Mouse (Mus musculus) telencephalon, adult 2 months (tissue): ENCODE results near the gene D8Ertd738e.
"Not testable (repeated sequence)": the region's sequence is repeated elsewhere in the genome, so short reads cannot be mapped to it uniquely, and the experiment has no call there.

Source experiments
- DNase-seq: peaks from one replicate; pipeline ENCODE4 v3.0.0-alpha.2; 2011; ENCODE audit warnings: low read depth, low spot score

D8Ertd738e gene

DNA sequence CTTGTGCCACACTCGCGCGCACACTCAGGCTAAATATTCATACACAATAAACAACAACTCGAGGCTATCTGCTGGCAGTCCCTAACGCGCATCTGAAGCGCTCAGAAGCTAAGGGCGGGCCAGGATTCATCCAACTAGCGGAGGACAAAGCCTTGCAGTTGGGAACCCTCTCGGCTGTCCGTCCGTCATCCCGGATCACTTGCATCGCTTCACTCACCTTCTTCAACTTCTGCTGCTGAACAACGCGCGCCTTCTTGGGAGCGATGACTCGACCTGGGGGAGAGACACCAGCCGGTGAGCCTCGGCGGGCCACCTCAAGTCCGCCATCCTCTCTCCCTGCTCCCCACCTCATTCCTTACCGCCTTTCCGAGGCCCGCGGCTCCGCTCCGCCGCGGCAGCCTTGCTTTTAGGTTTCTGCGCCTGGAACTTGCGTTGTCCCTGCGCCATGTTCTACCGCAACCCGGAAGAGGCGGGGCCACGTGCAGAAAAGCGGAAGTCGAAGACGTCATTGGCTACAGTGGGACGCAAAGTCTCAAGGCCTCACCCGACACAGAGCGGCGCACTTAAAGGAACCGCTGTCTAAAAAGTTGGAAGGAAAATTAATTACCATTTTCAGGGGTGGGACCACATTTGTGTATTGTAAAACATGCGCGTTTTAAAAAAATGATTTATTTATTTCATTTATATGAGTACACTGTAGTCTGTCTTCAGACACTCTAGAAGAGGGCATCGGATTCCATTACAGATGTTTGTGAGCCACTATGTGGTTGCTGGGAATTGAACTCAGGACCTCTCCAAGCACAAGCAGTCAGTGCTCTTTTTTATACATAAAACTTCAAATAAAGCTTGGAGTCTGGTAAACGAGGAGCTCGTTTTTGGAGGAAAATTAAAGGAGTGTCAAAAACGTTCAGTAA lies at the start of gene D8Ertd738e:
TSS of gene D8Ertd738e (minus strand) at position 463 of the 914 bp plus-strand sequence.
- peak; percentile 94 for DNase-seq

DNA sequence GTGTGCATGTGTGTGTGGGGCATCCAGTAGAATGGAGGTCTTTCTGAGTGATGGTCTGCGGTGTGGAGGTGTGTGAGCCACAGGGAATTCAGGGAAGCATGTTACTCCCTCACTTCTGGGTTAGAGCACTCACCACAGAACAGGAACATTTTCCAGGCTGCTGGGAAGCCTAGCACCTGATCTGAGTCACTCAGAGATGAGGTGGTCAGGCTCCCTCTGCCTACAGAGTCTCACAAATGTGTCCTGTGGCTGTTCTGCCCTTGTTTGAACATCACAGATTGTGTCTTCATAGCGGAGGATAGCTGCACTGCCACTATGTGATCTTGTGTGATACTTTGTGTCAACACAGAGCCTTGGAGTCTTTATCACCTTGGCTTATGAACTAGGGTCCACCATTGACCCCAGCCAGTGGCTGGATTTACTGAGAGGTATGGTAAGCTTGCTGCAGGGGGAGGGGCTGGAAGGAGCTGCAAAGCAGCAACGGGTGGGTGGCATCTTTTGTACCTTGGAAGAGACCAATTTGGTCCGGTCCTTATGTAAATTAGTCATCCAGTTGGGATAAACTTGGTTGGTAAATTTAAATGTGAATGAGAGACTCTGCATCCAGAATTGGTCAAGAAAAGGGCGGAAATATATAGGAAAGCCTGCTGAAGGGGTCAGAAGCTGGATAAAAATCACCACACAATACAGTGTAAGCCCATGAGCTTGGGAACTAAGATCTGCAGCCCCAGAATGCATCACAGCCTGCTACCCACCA lies 47.7 kb upstream of the D8Ertd738e start:
- no peak for DNase-seq

DNA sequence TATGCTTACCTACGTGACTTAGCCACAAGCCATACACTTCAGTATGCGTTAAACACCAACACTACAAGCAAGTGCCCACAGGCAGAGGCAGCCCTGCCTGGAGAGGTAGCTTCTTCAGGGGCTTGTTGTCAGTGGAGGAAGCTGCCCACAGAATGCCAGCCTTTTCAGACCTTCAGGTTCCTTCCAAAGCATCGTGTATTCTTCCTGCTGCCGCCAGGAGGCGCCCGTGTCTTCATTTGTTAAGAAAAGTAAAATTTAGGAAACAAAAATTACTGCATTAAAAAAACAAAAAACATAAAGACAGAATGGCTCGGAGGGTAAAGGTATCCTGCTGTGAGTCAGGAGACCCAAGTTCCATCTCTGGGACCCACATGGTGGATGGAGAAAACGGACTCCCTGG lies 42.2 kb upstream of the D8Ertd738e start:
- peak; percentile 51 for DNase-seq

DNA sequence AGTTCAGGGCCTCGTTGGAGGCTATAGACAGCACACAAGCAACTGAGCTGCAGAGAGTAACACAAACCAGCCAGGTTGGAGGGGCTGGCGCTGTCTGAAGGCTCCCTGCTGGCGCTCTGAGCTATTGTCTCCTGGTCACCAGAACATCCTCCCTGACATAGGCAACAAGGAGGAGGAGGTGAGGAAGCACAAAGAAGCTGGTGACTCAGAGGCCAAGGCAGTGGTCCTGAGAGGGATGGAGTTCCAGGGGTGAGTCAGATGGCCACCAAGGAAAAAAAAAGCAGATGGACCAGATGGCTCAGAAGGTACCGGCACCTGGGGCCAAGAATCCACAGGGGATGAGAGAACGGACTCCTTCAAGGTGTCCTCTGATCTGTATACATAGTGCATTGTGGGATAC lies 41.6 kb upstream of the D8Ertd738e start:
- DNase-seq, result no peak

DNA sequence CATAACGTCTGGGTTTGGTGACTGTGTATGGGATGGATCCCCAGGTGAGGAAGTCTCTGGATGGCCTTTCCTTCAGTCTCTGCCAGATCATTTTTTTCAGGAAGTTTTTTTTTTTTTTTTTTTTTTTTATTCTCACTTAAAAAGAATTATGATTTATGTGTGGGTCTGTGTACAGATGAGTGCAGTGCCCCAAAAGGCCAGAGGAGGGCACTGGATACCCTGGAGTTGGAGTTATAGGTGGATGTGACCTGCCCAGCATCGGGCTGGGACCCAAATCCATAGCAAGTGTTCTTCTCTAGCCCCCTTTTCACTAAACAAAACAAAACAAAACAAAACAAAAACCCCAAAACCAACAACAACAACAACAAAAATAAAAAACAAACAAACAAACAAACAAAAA lies 39.4 kb upstream of the D8Ertd738e start:
- no peak for DNase-seq

DNA sequence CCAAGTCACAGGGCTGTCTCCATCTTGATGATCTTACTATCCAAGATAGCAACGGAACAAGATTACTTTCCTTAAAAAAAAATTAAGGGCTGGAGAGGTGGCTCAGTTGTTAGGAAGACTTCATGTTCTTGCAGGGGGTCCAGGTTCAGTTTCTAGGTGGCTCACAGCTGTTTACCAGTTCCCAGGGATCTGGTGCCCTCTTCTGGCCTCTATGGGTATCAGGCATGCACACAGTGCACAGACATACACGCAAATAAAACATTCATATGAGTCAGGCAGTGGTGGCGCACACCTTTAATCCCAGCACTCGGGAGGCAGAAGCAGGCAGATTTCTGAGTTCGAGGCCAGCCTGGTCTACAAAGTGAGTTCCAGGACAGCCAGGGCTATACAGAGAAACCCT lies 36.1 kb upstream of the D8Ertd738e start:
- DNase-seq, result not testable (repeated sequence)

DNA sequence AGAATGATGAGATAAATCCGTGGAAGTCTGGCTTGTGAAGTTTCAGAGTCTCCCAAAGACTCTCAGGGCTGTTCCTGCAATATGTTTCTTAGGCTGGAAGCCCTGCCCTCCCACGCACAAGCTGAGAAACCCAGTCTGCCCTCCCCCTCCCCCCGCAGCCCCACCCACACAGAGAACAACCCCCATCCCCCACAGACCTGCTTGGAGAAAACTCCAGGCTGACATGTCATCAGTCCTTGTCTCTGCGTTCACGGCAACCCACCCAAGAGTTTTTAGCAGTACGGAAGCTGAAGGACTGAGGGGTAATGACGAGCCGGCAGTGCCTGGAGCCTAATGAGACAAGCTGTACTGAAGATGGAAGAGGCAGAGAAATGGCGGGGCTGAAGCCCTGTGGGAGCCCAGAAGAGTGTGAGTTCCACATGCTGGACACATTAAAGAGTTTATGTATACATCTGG lies 35.1 kb upstream of the D8Ertd738e start:
- DNase-seq, result peak; percentile 60

DNA sequence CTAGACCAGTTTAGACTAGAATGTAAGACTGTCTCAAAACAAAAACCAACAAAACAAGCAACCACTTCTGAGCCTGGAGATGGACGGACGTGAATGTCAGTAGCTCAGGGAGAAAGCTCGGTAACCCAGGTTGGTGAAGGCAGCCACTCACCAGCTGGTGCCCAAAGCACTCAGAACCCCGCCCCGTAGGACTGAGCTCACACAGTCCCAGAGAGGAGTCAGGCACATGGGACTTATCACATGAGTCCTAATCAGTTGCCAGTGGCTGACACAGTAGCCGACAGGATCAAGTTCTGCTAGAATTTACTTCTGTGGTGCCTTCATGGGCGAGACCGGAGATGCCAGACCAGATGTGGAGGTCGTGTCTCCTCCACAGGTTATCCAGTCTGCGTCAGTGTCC lies 31.3 kb upstream of the D8Ertd738e start:
- no peak for DNase-seq

DNA sequence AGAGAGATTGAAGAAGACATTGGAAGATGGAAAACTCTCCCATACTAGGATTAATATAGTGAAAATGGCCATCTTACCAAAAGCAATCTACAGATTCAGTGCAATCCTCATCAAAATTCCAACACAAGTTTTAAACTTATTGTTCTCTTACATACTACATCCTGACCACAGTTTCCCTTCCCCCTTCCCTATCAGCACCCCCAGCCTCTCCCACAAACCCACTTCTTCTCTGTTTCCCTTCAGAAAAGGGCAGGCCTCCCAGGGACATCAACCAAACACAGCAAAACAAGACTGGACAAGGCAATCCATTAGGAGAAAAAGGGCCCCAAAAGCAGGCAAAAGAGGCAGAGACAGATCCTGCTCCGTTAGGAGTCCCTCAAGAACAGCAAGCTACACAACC lies 26.9 kb upstream of the D8Ertd738e start:
- DNase-seq, result no peak

DNA sequence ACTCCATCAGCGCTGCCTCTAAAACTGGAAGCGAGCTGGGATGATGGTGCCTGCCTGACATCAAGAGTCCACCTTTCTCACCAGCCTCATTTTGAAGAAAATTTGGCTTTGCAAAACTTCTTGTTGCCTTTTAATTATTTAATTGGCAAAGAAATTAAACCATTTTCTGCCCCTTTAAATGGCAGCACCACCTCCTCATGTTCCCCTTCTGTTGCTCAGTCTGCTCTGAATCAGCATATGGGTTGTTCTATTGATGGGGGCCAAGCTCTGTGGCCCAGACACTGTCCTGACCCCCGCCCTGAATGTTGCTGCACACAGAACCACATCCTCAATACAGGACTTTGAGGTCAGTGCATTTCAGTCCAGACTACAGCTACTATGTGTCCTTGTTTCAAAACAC lies 24.4 kb upstream of the D8Ertd738e start:
- DNase-seq, result no peak

DNA sequence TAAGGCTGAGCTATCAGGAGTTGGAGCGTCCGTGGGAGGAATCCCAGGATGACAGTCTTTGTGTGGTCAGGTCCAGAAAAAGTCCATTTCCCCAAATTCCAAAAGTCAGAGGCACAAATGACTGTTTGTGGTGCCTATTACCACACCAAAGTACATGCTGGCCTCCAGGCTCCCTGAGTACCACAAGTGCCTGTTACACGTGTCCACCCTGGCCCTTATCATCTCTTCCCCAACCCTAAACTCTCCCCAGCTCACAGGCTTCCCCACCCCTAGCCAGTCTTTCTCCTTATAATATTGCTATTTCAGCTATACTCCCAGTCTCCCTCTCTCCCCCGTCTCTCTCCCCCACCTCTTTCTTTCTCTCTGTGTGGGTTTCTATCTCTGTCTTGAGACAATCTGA lies 22.8 kb upstream of the D8Ertd738e start:
- no peak for DNase-seq

DNA sequence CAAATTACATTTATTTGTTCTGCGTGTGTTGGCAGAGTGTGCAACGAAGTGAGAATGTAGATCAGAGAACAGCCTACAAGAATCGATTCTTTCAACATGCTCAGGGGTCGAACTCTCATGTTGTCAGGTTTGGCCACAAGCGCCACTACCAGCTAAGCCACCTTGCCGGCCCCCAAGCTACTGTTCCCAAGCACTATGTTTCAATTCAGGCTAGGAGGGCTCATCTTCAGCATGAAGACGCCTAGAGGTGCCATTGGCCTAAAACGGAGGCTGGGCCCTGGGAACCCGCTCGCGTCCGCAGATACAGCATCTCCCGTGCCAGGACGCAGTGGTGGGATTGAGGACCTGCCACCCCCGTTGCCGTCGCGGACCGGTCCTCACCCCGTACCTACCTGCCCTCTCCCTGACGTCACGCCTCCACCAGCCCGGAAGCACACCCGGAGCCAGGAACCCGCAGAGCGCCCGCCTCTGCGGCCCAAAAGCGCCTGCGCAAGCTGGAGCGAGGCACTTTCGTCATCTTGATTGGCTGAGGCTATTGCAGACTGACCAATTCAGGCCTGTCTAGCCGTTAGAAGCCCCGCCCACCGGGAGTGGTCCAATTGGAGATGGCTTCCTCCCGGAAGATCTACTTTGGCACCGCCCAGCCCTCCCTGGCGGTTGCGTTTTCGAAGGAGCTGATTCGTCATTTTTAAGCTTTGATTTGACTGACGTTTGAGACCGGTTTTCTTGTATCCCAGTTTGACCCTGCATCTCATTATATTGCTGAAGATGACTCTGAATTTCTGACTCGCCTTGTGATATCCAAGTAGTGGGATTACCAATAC lies 20.6 kb upstream of the D8Ertd738e start, which contains the start of gene Ccdc130:
TSS of gene Ccdc130 (minus strand) at position 431 of the 824 bp plus-strand sequence.
- DNase-seq, result peak; percentile 100

DNA sequence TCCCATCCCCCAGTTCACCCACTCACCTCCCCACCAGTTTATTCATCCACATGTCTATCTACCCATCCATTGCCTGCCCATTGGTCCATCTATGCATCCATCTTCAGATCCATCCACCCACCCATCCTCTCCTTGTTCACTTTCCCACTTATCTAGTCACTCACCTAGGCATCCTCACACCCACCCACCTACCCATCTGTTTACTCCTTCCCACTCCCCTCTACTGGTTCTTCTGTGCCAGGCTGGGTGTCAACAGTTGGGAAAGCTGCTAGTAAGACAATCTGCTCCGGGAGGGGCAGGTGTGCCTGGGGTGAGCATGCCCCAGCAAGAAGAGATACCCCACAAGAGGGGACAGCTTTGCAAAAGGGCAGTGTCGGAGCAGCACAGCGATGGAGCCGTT lies 11.6 kb upstream of the D8Ertd738e start:
- peak; percentile 66 for DNase-seq

DNA sequence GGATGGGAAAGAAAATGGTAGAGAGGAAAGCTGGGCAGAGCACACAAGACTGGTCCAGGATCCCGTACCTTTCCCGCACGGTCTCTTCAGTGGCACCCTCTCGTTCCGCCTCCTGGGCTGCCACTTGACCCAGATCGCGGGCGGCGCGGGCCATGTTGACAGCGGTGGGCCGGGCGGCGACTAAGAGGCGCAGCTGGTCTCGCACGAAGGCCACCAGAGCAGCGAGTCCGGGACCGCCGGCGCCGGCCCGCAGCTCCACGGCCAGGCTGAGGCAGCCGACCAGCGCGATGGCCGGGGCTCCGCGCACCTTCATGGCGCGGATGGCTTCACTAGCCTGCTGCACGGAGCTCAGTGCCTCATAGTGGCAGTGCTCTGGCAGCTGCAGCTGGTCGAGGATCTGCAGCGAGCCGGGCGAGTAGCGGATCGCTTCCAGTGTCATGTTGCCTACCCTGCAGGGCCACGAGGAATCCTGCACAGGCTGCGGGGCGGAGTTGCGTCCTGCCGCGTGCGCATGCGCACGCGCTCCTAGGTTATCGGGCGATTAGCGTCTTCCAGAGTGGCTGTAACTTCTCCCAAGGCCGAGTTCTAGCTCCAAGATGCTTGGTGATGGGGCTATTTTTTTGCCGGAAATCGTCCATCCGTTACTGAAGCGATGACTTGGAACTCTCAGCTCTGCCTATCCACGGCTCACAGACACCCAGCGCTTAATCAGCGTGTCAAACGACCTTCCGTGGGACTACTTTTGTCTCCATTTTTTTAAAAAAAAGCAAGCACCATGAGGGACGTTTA lies 7.5 kb upstream of the D8Ertd738e start, which contains the start of gene Mri1:
TSS of gene Mri1 (minus strand) at position 505 of the 789 bp plus-strand sequence.
- DNase-seq, result peak; percentile 84

DNA sequence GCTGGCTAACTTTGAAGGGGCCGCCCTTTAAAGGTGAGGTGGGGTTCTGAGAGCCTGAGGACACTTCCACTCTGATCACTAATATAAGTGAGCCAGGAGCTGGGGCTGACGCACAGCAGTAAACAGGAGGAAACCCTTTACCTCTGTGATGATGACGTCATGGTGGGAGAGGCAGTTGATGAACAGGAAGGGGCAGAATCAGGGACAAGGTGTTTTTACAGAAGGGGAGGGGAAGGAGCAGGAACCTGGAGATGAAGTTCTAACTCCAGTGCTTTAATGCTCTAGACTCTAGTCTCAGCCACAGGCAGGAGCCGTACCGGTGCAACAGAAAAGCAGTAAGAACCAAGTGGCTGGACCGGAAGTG lies 6.9 kb upstream of the D8Ertd738e start:
- peak; percentile 29 for DNase-seq

DNA sequence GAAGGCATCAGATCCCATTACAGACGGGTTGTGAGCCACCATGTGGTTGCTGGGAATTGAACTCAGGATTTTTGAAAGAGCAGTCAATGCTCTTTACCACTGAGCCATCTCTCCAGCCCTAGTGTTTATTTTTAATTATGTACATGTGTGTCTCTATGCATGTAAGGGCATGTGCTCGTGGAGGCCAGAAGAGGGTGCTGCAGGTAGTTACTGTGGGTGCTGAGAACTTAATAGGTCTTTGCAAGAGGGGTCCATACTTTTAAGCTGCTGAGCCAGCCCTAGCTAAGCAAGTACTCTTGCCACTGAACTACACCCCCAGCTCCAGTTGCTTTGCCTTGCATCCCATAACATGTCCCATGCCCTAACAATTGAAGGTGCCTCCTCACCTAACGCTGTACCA lies 6.3 kb upstream of the D8Ertd738e start:
- DNase-seq, result no peak

DNA sequence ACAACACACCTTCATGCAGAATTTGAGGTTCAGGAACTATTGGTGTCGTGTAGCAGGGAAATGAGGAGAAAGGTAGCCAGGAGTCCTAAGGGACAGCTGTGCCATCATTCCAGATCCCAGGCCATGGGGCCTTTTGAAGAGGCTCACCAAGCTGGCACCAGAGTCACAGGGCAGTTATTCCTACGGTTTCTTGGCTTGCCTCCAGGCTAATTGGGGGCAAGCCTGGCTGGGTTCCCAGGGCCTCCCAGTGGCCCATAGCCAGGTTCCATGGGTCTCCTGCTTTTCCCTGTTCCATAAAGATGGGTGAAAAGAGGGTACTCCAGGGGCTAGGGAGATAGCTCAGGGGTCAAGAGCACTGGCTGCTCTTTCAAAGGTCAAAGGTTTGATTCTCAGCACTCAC lies 7.7 kb downstream of the D8Ertd738e start:
- no peak for DNase-seq

DNA sequence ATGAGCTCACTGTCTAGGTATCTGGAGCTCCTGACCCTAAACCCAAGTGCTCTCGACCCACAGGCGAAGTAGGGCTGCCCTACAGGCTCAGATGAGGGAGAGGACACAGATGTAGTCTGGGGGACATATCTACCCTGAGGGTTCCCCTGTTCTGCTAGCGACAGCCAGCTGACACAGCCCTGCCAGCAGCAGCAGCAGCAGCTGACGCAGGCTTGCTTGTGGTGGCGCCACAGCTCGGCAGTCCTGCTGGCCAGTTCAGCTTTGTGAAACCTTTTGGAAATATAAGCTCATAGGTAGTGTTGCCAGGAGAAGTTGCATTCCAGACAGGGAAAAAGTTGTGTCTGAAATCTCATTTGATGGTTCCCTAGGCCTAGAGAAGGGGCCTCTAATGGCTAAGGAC lies 8.4 kb downstream of the D8Ertd738e start:
- no peak for DNase-seq

DNA sequence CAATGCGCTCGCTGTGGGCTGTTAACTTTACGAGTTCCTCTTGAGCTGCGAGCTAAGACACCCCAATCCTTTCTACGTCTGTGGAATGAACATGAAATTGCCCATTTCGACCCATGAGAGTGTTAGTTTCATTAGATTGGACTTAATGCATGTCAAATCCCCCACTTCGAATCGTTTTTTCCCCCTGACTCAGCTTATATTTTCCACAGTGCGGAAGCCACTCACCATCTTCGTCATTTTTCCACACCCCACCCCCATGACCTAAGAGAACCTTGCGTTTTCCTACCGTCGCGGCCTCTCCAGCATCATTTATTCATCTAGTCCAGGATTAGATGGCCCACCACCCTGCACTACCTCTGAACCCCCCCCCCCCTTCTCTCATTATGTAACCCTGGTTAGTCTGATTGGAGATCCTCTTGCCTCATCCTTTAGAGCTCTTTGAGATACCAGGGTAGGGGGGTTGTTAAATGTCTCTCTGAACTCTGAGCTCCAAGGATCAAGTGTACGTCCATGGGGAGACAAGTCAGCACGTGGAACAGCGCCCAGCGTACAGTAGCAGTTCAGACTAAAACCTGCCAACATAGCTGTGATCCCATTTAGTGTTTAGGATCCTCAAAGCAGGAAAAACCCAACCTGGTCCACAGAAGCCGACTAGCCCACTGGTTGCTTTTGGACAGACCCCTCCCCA lies 11.8 kb downstream of the D8Ertd738e start:
- no peak for DNase-seq

DNA sequence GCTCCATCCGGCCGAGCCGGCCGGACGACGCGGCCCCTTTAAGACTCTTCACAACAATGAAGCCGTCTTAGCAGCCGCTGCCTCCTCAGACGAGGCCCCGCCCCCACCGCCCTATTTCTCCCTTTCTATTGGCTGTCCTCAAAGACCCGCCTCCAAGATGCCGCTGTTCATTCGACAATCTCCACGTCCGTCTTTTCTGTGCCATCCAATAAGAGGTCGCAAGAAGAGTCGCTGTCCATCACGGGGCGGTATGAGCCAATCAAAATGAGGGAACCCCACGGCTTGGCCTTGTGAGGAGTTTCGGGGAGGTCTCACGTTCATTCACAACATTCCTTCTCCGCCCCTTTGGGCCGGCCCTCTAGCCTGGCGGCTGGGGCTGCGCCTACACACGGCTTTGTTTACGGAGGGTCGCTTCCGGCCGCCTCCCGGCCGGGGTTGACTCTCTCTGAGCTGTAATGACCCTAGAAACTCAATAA lies 12.5 kb downstream of the D8Ertd738e start, which contains the start of gene Zswim4:
TSS of gene Zswim4 (minus strand) at position 58 of the 476 bp plus-strand sequence.
- peak; percentile 100 for DNase-seq
